Mouse (Mus musculus) liver, adult 2 months (tissue): ENCODE results near the gene Arxes1. TPM values are rescaled to one million over a fixed set of nuclear protein-coding genes. Genes with fewer than 3 reads are reported as not detected.
"Not testable (repeated sequence)": the region's sequence is repeated elsewhere in the genome, so short reads cannot be mapped to it uniquely, and the experiment has no call there.

Source experiments
- DNase-seq: peaks from one replicate; pipeline ENCODE4 v3.0.0-alpha.2; 2011; ENCODE audit warnings: low read depth, low spot score; ENCODE audit errors: extremely low read depth
- H3K27ac ChIP-seq: fragments of 200-500 bp; replicated peaks from 2 replicates; pipeline ENCODE4 v1.5.1; 2012; ENCODE audit warnings: low read depth, mild to moderate bottlenecking, control low read depth, inconsistent platforms, low read length; ENCODE audit not compliant: insufficient read depth
- H3K27me3 ChIP-seq: fragments of 200-500 bp; 2 replicates; pipeline ENCODE4 v1.6.1; 2012; ENCODE audit warnings: mild to moderate bottlenecking, moderate library complexity, low read length, inconsistent platforms; ENCODE audit not compliant: control insufficient read depth, insufficient read depth
- H3K36me3 ChIP-seq: fragments of 200-500 bp; 2 replicates; pipeline ENCODE4 v1.6.1; 2012; ENCODE audit warnings: low read length, inconsistent platforms; ENCODE audit not compliant: control insufficient read depth, insufficient read depth
- H3K4me1 ChIP-seq: fragments of 200-500 bp; 2 replicates; pipeline ENCODE4 v1.6.1; 2011; ENCODE audit warnings: low read length; ENCODE audit not compliant: control insufficient read depth, insufficient read depth
- H3K4me3 ChIP-seq: fragments of 200-500 bp; 2 replicates; pipeline ENCODE4 v1.5.1; 2011; ENCODE audit warnings: low read depth, mild to moderate bottlenecking, control low read depth, low read length, moderate library complexity; ENCODE audit not compliant: insufficient read depth
- H3K79me2 ChIP-seq: fragments of 200-500 bp; 2 replicates; pipeline ENCODE4 v1.6.1; 2012; ENCODE audit warnings: inconsistent platforms, mild to moderate bottlenecking, low read length, moderate library complexity; ENCODE audit not compliant: control insufficient read depth, insufficient read depth
- H3K9ac ChIP-seq: fragments of 200-500 bp; 2 replicates; pipeline ENCODE4 v1.6.1; 2012; ENCODE audit warnings: low read depth, mild to moderate bottlenecking, control low read depth, inconsistent platforms, low read length
- CTCF ChIP-seq: fragments of 200-500 bp; IDR thresholded peaks from 2 replicates; pipeline ENCODE4 v1.5.1; 2011; ENCODE audit warnings: low read depth, low read length, control low read depth
- POLR2A ChIP-seq: fragments of 200-500 bp; IDR thresholded peaks from 2 replicates; pipeline ENCODE4 v1.6.1; 2011; ENCODE audit warnings: low read length, control low read depth; ENCODE audit not compliant: insufficient read depth; ENCODE audit errors: extremely low read depth
- WGBS: fragments of 180-500 bp; shearing (Covaris S2); methylation state at CpG from one replicate; pipeline ENCODE4 v1.1.7; 2018; 5-methylcytosine and 5-hydroxymethylcytosine counted together
- polyA plus RNA-seq: library from polyadenylated mRNA; depleted of rRNA; stranded (reverse); fragments of >200 nt; gene quantifications from 2 replicates; pipeline ENCODE4 v1.2.3, GENCODE M21; 2012; rRNA removed
- total RNA-seq: library from RNA; depleted of rRNA; stranded (reverse); fragments of >200 nt; gene quantifications from 2 replicates; pipeline ENCODE4 v1.2.3, GENCODE M21; 2014; rRNA removed

Gene Arxes1
- total RNA-seq = not detected in 2 replicates
- polyA plus RNA-seq = not detected in 2 replicates

GRCm38 (mm10) chrX:136032799-136033763 is at the start of gene Arxes1:
Arxes1 (plus strand) TSS chrX:136033367.
- H3K9ac ChIP-seq, H3K4me3 ChIP-seq, H3K4me1 ChIP-seq, H3K79me2 ChIP-seq, DNase-seq, H3K27me3 ChIP-seq, H3K27ac ChIP-seq, H3K36me3 ChIP-seq: not testable (repeated sequence)
- WGBS = 12% methylated on average over 7 of the region's 49 CpGs

- Histone ChIP-seq H3K9ac (no peak overlapping the region), H3K27me3 (no peaks in the 10 kb centered on the region), H3K79me2 (no peaks in the 10 kb centered on the region), H3K4me3 (no peak overlapping the region), H3K27ac (no peak overlapping the region), H3K4me1 (no peaks in the 10 kb centered on the region), H3K36me3 (no peaks in the 10 kb centered on the region)
- TF ChIP-seq CTCF (no peak), POLR2A (no peak)
- whole genome bisulfite sequencing = 89% methylated on average over 6 of the region's 6 CpGs
- DNase-seq = no peak
These were observed 48.5 kb upstream of the Arxes1 start for GRCm38 (mm10) chrX:135984539-135985260.

- no peaks in the 10 kb centered on the region for H3K36me3 ChIP-seq
- WGBS = 48% methylated on average over 3 of the region's 3 CpGs
- no peaks in the 10 kb centered on the region for H3K79me2 ChIP-seq
- H3K4me1 ChIP-seq = no peaks in the 10 kb centered on the region
- no peak for DNase-seq
- H3K27ac ChIP-seq = no peak overlapping the region
- TF ChIP-seq CTCF (no peak), POLR2A (no peak)
- H3K9ac ChIP-seq = no peak overlapping the region
- H3K4me3 ChIP-seq = no peak overlapping the region
- no peaks in the 10 kb centered on the region for H3K27me3 ChIP-seq
These were observed 46.9 kb upstream of the Arxes1 start for GRCm38 (mm10) chrX:135986267-135986666.

- Histone ChIP-seq H3K36me3 (no peaks in the 10 kb centered on the region), H3K79me2 (no peaks in the 10 kb centered on the region), H3K4me3 (no peak overlapping the region), H3K9ac (no peak overlapping the region), H3K27ac (no peak overlapping the region), H3K27me3 (no peaks in the 10 kb centered on the region), H3K4me1 (no peaks in the 10 kb centered on the region)
- WGBS = 92% methylated on average over 2 of the region's 2 CpGs
- no peak for DNase-seq
- TF ChIP-seq POLR2A = no peak
- no peak for TF ChIP-seq CTCF
These were observed 42.5 kb upstream of the Arxes1 start for GRCm38 (mm10) chrX:135990661-135991060.

- H3K9ac ChIP-seq, H3K36me3 ChIP-seq, H3K27ac ChIP-seq, H3K4me3 ChIP-seq, H3K27me3 ChIP-seq, DNase-seq, H3K79me2 ChIP-seq, H3K4me1 ChIP-seq: not testable (repeated sequence)
- WGBS = 96% methylated on average over 2 of the region's 3 CpGs
These were observed 40.0 kb upstream of the Arxes1 start for GRCm38 (mm10) chrX:135993192-135993594.

GRCm38 (mm10) chrX:135993664-135994119 is 39.5 kb upstream of the Arxes1 start, which contains the start of gene Arxes2:
Arxes2 (plus strand) TSS chrX:135993824.
- not testable (repeated sequence) for H3K4me1 ChIP-seq, H3K9ac ChIP-seq, H3K4me3 ChIP-seq, H3K36me3 ChIP-seq, DNase-seq, H3K27ac ChIP-seq, H3K27me3 ChIP-seq, H3K79me2 ChIP-seq
- 0% methylated on average over 8 of the region's 39 CpGs for WGBS
